Mouse (Mus musculus) heart, adult 18-20 months (tissue): ENCODE measurements at regions not wholly inside any gene's neighbourhood (a gene's known extent, or its start where the extent isn't known, plus 50 kb on each side); places are given as distances from the start of the nearest gene placed in this dataset.
A peak's percentile ranks its signal among the peaks of the same experiment; 100 is the strongest.

Source experiments
- DNase-seq, 2 experiments: peaks; one replicate each; pipeline ENCODE4 v3.0.0; 2021 to 2022; ENCODE audit warnings: mixed read lengths in 1 of 2

GRCm38 (mm10) chr11:42243385-42243784, 60.7 kb upstream of the Gabra1 start:
- peak; percentile 2 to 29 for DNase-seq
